Mouse (Mus musculus) heart, embryonic 14.5 days (tissue): ENCODE results near the gene Tacc3. TPM values are rescaled to one million over a fixed set of nuclear protein-coding genes. Genes with fewer than 3 reads are reported as not detected.
A peak's percentile ranks its signal among the peaks of the same experiment; 100 is the strongest.

Experiments
- ATAC-seq: fragments of 200-750 bp; cut with Nextera tagmentation; 2 replicates; pipeline ENCODE4 v1.8.0; 2017; ENCODE audit warnings: low read depth, moderate TSS enrichment; ENCODE audit not compliant: insufficient number of reproducible peaks, insufficient read depth, low FRiP score
- H3K27ac ChIP-seq, 2 experiments: fragments of 200-500 bp in 1 of 2; fragments of 300-500 bp in 1 of 2; sonication (generic) in 1 of 2; replicated peaks in 1 of 2; 2 replicates each; pipeline ENCODE4 v1.5.1; 2012 to 2014; ENCODE audit warnings: low read depth in 2 of 2, low read length in 2 of 2, control low read depth in 1 of 2, mild to moderate bottlenecking in 1 of 2, mixed read lengths in 1 of 2; ENCODE audit not compliant: control insufficient read depth in 1 of 2, insufficient read depth in 1 of 2
- H3K27me3 ChIP-seq: fragments of 300-500 bp; sonication (generic); 2 replicates; pipeline ENCODE4 v1.6.1; 2014; ENCODE audit warnings: mild to moderate bottlenecking, low read length, control low read depth; ENCODE audit not compliant: control insufficient read depth, insufficient read depth
- H3K36me3 ChIP-seq: fragments of 300-500 bp; sonication (generic); 2 replicates; pipeline ENCODE4 v1.6.1; 2014; ENCODE audit warnings: mild to moderate bottlenecking, control low read depth, low read length, mixed read lengths; ENCODE audit not compliant: control insufficient read depth, insufficient read depth
- H3K4me1 ChIP-seq, 2 experiments: fragments of 200-500 bp in 1 of 2; fragments of 300-500 bp in 1 of 2; sonication (generic) in 1 of 2; 2 replicates each; pipeline ENCODE4 v1.6.1; 2012 to 2014; ENCODE audit warnings: low read length in 2 of 2, control low read depth in 1 of 2, mixed read lengths in 1 of 2; ENCODE audit not compliant: control insufficient read depth in 2 of 2, insufficient read depth in 2 of 2
- H3K4me2 ChIP-seq: fragments of 300-500 bp; sonication (generic); 2 replicates; pipeline ENCODE4 v1.6.1; 2014; ENCODE audit warnings: mild to moderate bottlenecking, low read length
- H3K4me3 ChIP-seq, 2 experiments: fragments of 200-500 bp in 1 of 2; fragments of 300-500 bp in 1 of 2; sonication (generic) in 1 of 2; 2 replicates each; pipeline ENCODE4 v1.5.1; 2012 to 2014; ENCODE audit warnings: low read length in 2 of 2, mild to moderate bottlenecking in 2 of 2, control low read depth in 1 of 2, low read depth in 1 of 2, moderate library complexity in 1 of 2; ENCODE audit not compliant: control insufficient read depth in 1 of 2, insufficient read depth in 1 of 2
- H3K9ac ChIP-seq: fragments of 300-500 bp; sonication (generic); 2 replicates; pipeline ENCODE4 v1.6.1; 2014; ENCODE audit warnings: mild to moderate bottlenecking, low read length
- H3K9me3 ChIP-seq: fragments of 300-500 bp; sonication (generic); 2 replicates; pipeline ENCODE4 v1.6.1; 2016; ENCODE audit warnings: low read length, control low read depth; ENCODE audit not compliant: control insufficient read depth
- WGBS: fragments of 180-500 bp; shearing (Covaris S2); extraction: QIAGEN DNeasy Blood & Tissue Kit; methylation state at CpG from one replicate; pipeline ENCODE4 v1.1.7; 2014; 5-methylcytosine and 5-hydroxymethylcytosine counted together
- polyA plus RNA-seq: library from polyadenylated mRNA; unstranded; fragments of >200 nt; fragmentation: Nextera tagmentation; extraction: Ambion mirVana; gene quantifications from 2 replicates; pipeline ENCODE4 v1.2.1, GENCODE M21; 2014

Gene Tacc3
- polyA plus RNA-seq: 105 and 117 TPM in 2 replicates

GRCm38 (mm10) chr5:33657787-33658663, at the start of gene Tacc3, which contains the start of gene Tmem129:
TSS of gene Tacc3 (plus strand) at chr5:33658128.
TSS of gene Tmem129 (minus strand) at chr5:33658416.
- Histone ChIP-seq H3K36me3 (peaks cover 58% of the 10 kb centered on the region), H3K27me3 (no peaks in the 10 kb centered on the region), H3K9me3 (no peaks in the 10 kb centered on the region), H3K4me1 (peaks cover 7 to 33% of the 10 kb centered on the region in 2 experiments), H3K4me2 (peak within 1 kb of the TSS; percentile 92), H3K27ac (peak within 1 kb of the TSS; percentile 95 to 99), H3K9ac (peak within 1 kb of the TSS; percentile 81), H3K4me3 (peak within 1 kb of the TSS; percentile 77 to 91)
- peak; percentile 95 for ATAC-seq
- WGBS: under 1% methylated on average over 60 of the region's 60 CpGs

- no peak for ATAC-seq
- no peak overlapping the region for H3K27ac ChIP-seq
- peaks cover 85% of the 10 kb centered on the region for H3K36me3 ChIP-seq
- H3K9ac ChIP-seq: no peak overlapping the region
- WGBS: 91% methylated on average over 1 of the region's 1 CpGs
- no peaks in the 10 kb centered on the region for H3K9me3 ChIP-seq
- no peaks in the 10 kb centered on the region for H3K27me3 ChIP-seq
- H3K4me3 ChIP-seq: no peak overlapping the region
- no peak overlapping the region for H3K4me2 ChIP-seq
- no peaks in the 10 kb centered on the region for H3K4me1 ChIP-seq
These were observed 48.7 kb upstream of the Tacc3 start for GRCm38 (mm10) chr5:33609226-33609625.

DNA sequence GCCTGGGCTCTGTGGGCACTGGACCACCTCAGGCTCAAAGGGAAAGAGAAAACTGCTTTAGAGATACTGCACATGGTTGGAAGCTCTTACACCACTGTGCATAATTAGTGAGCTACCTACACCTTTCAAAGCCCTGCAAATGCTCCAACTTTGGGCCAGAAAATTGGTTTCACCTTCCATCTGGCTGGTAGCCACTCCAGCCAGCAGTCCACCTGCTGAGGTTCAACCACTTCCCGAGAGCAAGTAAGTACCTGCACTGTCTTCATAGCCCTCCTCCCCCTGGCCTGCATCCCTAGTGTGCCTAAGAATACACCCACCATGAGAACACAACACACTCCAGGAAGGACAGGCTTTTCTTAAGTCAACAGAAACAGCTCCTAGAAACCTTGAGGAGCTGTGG, 46.1 kb upstream of the Tacc3 start:
- H3K9me3 ChIP-seq: no peaks in the 10 kb centered on the region
- 79% methylated on average over 1 of the region's 1 CpGs for WGBS
- H3K4me3 ChIP-seq: no peak overlapping the region
- no peak overlapping the region for H3K9ac ChIP-seq
- no peaks in the 10 kb centered on the region for H3K4me1 ChIP-seq
- peaks cover 71% of the 10 kb centered on the region for H3K36me3 ChIP-seq
- no peak overlapping the region for H3K4me2 ChIP-seq
- H3K27me3 ChIP-seq: no peaks in the 10 kb centered on the region
- no peak overlapping the region for H3K27ac ChIP-seq
- ATAC-seq: no peak

DNA sequence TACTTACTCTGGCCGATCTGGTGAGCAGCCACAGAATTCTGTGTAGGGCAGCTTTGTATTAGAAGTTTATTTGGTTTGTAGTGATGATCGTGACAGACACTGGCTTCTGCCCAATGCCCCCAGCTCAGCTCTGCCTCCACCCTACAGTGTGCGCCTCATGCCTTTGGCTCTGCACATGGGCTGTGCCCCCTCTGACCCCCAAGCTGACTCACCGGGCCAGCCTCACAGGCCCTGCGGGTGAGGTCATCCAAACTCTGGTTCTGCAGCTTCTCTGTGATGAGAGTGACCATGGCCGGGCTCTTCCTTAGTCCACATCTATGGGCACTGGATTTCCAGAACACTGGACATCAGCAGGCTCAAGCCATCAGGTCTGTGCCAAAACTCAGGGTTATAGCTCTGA, 43.5 kb upstream of the Tacc3 start:
- H3K27me3 ChIP-seq: no peaks in the 10 kb centered on the region
- no peak overlapping the region for H3K4me2 ChIP-seq
- no peak overlapping the region for H3K9ac ChIP-seq
- H3K9me3 ChIP-seq: no peaks in the 10 kb centered on the region
- no peaks in the 10 kb centered on the region for H3K4me1 ChIP-seq
- ATAC-seq: no peak
- peaks cover 45% of the 10 kb centered on the region for H3K36me3 ChIP-seq
- no peak overlapping the region for H3K27ac ChIP-seq
- WGBS: 77% methylated on average over 6 of the region's 6 CpGs
- H3K4me3 ChIP-seq: no peak overlapping the region

DNA sequence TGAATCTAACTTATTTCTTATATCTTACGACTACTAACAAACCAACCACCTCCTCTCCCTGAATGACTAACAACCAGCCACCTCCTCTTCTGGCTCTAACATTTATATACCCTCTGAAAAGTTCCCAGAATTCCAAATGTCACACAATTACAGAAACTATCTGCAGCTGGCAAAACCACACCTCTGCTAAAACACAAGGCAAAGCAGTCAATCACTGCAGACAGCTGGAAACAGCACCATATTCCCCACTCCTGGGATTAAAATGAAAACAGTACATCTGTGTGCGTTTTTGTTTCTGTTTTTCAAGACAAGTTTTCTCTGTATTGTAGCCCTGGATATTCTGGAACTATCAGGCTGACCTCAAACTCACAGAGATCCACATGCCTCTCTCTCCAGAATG, 35.3 kb upstream of the Tacc3 start:
- Histone ChIP-seq H3K9ac (no peak overlapping the region), H3K9me3 (no peaks in the 10 kb centered on the region), H3K4me1 (peaks cover under 1 to 6% of the 10 kb centered on the region in 2 experiments; a peak in 2 of 4 replicates), H3K4me2 (no peak overlapping the region), H3K36me3 (no peaks in the 10 kb centered on the region), H3K27ac (no peak overlapping the region), H3K27me3 (no peaks in the 10 kb centered on the region), H3K4me3 (no peak overlapping the region)
- no peak for ATAC-seq
- 93% methylated on average over 2 of the region's 2 CpGs for WGBS

GRCm38 (mm10) chr5:33623766-33624165, 34.2 kb upstream of the Tacc3 start:
- Histone ChIP-seq H3K9me3 (no peaks in the 10 kb centered on the region), H3K4me3 (no peak overlapping the region), H3K4me2 (no peak overlapping the region), H3K4me1 (peaks cover 4 to 13% of the 10 kb centered on the region in 2 experiments; a peak in 2 of 4 replicates), H3K36me3 (no peaks in the 10 kb centered on the region), H3K27me3 (no peaks in the 10 kb centered on the region), H3K9ac (no peak overlapping the region), H3K27ac (no peak overlapping the region)
- ATAC-seq: no peak
- 68% methylated on average over 3 of the region's 3 CpGs for WGBS

- Histone ChIP-seq H3K4me2 (peak overlapping the region; percentile 90), H3K9me3 (no peaks in the 10 kb centered on the region), H3K27ac (no peak overlapping the region), H3K9ac (peak overlapping the region; percentile 93), H3K4me1 (peaks cover 6 to 18% of the 10 kb centered on the region in 2 experiments), H3K36me3 (no peaks in the 10 kb centered on the region), H3K4me3 (peak overlapping the region; percentile 22 to 89; a peak in 3 of 4 replicates), H3K27me3 (no peaks in the 10 kb centered on the region)
- 31% methylated on average over 4 of the region's 4 CpGs for WGBS
- no peak for ATAC-seq
These were observed 30.0 kb upstream of the Tacc3 start for GRCm38 (mm10) chr5:33627968-33628367.
